Mouse (Mus musculus) lung, embryonic 16.5 days (tissue): ENCODE measurements at regions not wholly inside any gene's neighbourhood (a gene's known extent, or its start where the extent isn't known, plus 50 kb on each side); places are given as distances from the start of the nearest gene placed in this dataset.

Experiments used
- ATAC-seq: fragments of 200-750 bp; cut with Nextera tagmentation; 2 replicates; pipeline ENCODE4 v1.8.0; 2017; ENCODE audit warnings: low read depth, mild to moderate bottlenecking, moderate library complexity
- H3K27ac ChIP-seq: fragments of 300-500 bp; sonication (generic); 2 replicates; pipeline ENCODE4 v1.5.1; 2014; ENCODE audit warnings: mild to moderate bottlenecking, control low read depth, low read length
- H3K27me3 ChIP-seq: fragments of 300-500 bp; sonication (generic); 2 replicates; pipeline ENCODE4 v1.6.1; 2014; ENCODE audit warnings: low read depth, low read length, mixed read lengths; ENCODE audit not compliant: control insufficient read depth, insufficient read depth
- H3K36me3 ChIP-seq: fragments of 300-500 bp; sonication (generic); 2 replicates; pipeline ENCODE4 v1.6.1; 2014; ENCODE audit warnings: low read length; ENCODE audit not compliant: control insufficient read depth, insufficient read depth
- H3K4me1 ChIP-seq: fragments of 300-500 bp; sonication (generic); replicated peaks from 2 replicates; pipeline ENCODE4 v1.6.1; 2014; ENCODE audit warnings: low read length, mixed read lengths; ENCODE audit not compliant: control insufficient read depth, insufficient read depth
- H3K4me2 ChIP-seq: fragments of 300-500 bp; sonication (generic); 2 replicates; pipeline ENCODE4 v1.6.1; 2014; ENCODE audit warnings: low read depth, low read length, control low read depth
- H3K4me3 ChIP-seq: fragments of 300-500 bp; sonication (generic); 2 replicates; pipeline ENCODE4 v1.5.1; 2014; ENCODE audit warnings: mild to moderate bottlenecking, low read length, control low read depth
- H3K9ac ChIP-seq: fragments of 300-500 bp; sonication (generic); 2 replicates; pipeline ENCODE4 v1.6.1; 2014; ENCODE audit warnings: low read length, control low read depth
- H3K9me3 ChIP-seq: fragments of 300-500 bp; sonication (generic); 2 replicates; pipeline ENCODE4 v1.6.1; 2016; ENCODE audit warnings: low read length; ENCODE audit not compliant: control insufficient read depth
- WGBS: fragments of 180-500 bp; shearing (Covaris S2); extraction: QIAGEN DNeasy Blood & Tissue Kit; methylation state at CpG from one replicate; pipeline ENCODE4 v1.1.7; 2014; 5-methylcytosine and 5-hydroxymethylcytosine counted together

DNA sequence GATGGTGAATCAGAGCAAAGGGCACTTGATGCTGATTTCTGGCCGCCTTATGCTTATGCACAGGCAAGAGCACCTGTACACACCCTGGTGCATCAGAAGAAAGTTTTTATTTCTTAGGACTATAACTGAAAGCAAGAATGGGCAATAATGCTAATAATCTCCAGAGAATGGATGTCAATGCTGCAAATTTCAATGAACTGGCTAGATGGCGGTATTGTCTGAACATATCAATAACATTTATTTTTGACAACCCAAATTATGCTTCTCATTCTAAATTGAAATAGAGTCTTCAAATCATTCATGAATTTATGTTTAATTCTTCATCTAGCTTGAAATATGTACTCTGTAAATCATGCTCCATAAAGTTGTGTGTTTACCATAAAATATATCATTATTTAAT lies 399.0 kb downstream of the Flrt2 start:
- Histone ChIP-seq H3K4me3 (no peak overlapping the region), H3K9me3 (no peaks in the 10 kb centered on the region), H3K9ac (no peak overlapping the region), H3K27me3 (no peaks in the 10 kb centered on the region), H3K36me3 (no peaks in the 10 kb centered on the region), H3K27ac (no peak overlapping the region), H3K4me1 (no peaks in the 10 kb centered on the region), H3K4me2 (no peak overlapping the region)
- 93% methylated on average over 2 of the region's 2 CpGs for WGBS
- no peak for ATAC-seq

DNA sequence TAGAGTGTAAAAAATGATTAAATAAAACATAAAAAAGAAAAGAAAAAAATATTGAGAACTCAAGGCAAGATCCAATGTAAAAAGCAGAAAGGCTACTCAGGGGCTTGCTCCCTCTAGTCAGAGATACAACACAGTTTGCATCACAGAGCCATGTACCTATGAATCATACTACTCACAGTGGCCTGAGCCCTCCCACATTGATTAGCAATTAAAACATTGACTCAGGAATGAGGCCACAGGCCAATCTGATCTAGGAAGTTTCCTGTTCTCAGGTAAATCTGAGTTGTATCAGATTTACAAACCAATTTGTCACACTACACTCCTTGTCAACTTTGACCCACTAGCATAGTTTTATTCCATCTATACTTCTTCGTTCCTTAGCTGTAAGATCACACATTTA lies 414.2 kb downstream of the Flrt2 start:
- Histone ChIP-seq H3K36me3 (no peaks in the 10 kb centered on the region), H3K27ac (no peak overlapping the region), H3K4me2 (no peak overlapping the region), H3K9me3 (no peaks in the 10 kb centered on the region), H3K4me1 (no peaks in the 10 kb centered on the region), H3K4me3 (no peak overlapping the region), H3K27me3 (no peaks in the 10 kb centered on the region), H3K9ac (no peak overlapping the region)
- no peak for ATAC-seq
- 73% methylated on average over 1 of the region's 1 CpGs for WGBS

DNA sequence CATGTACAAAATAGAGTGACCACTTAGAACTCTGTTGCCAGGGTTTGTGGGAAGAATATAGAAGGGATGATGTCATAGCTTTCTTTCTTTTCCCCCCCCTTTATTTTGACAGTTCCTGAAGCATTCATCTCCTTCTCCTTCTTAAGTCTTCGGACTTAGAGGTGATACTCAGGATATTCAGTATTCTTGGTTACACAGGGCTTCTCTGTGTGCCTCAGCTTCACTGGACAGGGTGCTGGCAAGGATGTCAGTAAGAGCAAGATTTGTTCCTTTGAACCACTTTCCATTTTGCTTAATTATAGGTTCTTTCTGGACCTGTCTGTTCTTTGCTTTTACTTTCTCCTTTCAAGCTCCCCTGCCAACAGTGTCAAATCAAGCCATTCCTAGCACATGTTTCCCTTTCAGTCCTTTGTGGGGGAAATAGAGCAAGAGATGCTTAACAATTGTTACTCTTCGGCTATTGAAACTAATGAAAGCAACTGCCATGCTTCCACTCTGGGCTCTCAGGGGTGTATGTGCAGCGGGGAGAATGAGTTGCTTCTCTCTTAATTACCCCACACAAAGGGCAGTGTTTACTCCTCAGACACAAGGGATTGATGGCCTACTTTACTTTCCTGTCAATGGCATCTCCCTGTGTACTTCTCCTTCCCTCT lies 422.8 kb downstream of the Flrt2 start:
- Histone ChIP-seq H3K27me3 (no peaks in the 10 kb centered on the region), H3K36me3 (no peaks in the 10 kb centered on the region), H3K9ac (no peak overlapping the region), H3K9me3 (no peaks in the 10 kb centered on the region), H3K4me2 (no peak overlapping the region), H3K27ac (no peak overlapping the region), H3K4me3 (no peak overlapping the region), H3K4me1 (no peaks in the 10 kb centered on the region)
- ATAC-seq, result no peak
- 57% methylated on average over 3 of the region's 3 CpGs for WGBS

DNA sequence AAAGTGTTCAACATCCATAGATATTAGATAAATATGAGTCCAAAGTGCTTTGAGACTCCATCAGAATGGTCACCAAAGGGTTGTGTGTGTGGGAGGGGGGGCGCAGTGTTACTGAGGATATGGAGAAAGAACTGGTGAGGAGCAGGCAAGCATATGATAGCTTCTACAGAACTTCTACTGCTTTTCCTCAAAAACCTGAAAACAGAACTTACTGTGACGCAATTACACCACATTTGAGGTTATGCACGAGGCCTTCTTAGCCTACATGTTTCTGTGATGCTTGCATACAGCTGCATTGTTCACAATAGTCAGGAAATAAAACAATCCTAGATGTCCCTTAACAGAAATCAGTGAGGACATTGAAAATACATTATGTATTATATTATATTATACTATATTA lies 425.5 kb downstream of the Flrt2 start:
- Histone ChIP-seq H3K9ac (no peak overlapping the region), H3K27me3 (no peaks in the 10 kb centered on the region), H3K36me3 (no peaks in the 10 kb centered on the region), H3K4me3 (no peak overlapping the region), H3K9me3 (no peaks in the 10 kb centered on the region), H3K4me2 (no peak overlapping the region), H3K4me1 (no peaks in the 10 kb centered on the region), H3K27ac (no peak overlapping the region)
- WGBS, result 84% methylated on average over 3 of the region's 3 CpGs
- no peak for ATAC-seq

DNA sequence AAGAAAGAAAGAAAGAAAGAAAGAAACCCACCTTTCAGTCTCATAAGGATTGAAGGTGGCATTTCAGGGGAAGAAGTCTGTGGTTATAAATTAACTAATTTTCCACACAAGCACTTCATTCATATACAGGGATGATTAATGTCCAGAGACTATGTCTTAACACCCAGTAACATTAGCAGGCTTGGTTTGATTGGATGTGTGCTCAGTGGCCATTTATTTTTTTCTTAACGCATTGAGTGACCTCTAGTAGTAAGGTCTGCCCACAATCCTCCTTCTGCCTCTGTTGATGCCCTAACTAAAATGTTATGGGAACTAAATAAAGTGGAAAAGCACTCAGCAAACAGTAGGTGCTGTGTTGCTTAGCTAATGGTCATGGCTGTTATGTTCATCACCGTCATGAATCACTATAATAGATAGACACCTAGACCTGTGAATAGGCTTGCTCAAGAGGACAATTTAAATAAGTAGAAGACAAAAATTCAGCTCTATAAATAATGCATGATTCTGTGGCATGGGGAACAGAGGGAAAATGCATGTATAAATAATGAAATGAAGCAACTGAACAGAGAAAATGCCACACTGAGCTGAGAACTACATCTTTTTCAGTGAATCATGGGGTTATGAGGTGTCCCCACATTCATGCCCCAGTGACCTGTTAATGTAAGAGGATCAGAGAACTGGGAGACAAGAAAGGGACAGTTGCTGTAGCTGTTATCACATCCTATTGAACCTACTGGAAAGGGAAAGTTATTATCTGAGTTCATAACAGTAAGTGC lies 432.3 kb downstream of the Flrt2 start:
- Histone ChIP-seq H3K4me1 (no peaks in the 10 kb centered on the region), H3K4me3 (no peak overlapping the region), H3K27ac (no peak overlapping the region), H3K27me3 (no peaks in the 10 kb centered on the region), H3K9ac (no peak overlapping the region), H3K36me3 (no peaks in the 10 kb centered on the region), H3K4me2 (no peak overlapping the region), H3K9me3 (no peaks in the 10 kb centered on the region)
- WGBS, result 88% methylated on average over 2 of the region's 2 CpGs
- ATAC-seq, result no peak

DNA sequence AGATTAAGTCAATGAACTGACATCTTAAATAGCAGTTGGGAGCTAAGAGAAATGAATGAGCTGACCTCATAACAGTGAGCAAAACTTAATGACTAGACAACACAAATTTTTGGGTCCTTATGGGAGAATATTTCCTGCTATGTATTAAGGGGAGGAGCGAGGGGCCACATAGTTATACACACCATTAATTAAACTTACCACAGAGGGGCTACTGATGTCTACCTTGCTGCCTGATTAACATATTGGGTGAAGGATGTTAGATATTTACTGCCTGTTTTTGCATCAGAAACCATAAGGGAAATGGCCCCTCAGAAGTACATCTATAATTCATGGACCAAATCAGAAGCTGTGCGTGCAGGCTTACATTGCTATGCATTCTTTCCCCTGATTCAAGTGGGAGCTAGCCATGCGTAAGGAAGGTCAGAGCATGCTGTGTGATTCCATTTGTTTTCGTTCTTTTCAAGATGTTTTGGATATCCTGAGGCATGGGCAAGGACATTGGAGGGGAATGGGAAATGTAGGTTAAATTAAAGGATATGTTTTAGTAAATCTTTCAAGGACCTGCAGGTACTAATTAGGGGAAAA lies 437.9 kb downstream of the Flrt2 start:
- Histone ChIP-seq H3K27ac (no peak overlapping the region), H3K9me3 (no peaks in the 10 kb centered on the region), H3K27me3 (no peaks in the 10 kb centered on the region), H3K4me3 (no peak overlapping the region), H3K4me2 (no peak overlapping the region), H3K9ac (no peak overlapping the region), H3K36me3 (no peaks in the 10 kb centered on the region), H3K4me1 (no peaks in the 10 kb centered on the region)
- ATAC-seq, result no peak
- WGBS, result 86% methylated on average over 4 of the region's 4 CpGs

DNA sequence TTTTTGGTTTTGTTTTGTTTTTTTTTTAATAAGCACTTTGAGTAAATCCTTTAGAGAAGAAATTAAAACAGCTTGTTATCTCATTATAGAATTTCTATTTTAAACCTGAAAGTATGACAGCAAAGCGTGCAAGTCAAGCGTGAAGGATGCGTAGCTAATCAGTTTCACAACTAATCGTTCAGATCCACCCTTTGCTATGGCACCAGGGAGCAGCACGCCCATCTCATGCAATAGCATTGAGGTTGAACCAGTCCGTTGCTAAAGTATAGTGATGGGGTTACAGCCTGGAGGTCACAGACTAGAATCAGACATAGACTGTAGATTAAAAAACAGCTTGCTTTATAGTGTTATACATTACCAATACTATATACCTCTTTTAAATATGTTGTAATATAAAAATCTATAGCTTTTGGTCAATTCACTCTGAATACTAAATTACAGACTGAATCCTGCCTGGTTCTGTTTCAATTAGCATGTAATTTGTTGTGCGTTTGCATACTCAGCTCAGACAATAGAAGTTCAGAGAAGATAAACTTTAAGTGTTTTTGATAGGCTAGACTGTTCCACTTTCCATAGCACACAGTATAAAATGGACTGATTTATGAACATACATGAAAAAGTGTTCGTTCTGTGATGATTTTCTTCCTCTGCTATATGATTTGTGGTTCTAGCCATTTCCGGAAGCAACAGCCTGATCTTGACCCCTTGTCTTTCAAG lies 438.9 kb downstream of the Flrt2 start:
- no peak for ATAC-seq
- Histone ChIP-seq H3K9ac (no peak overlapping the region), H3K27me3 (no peaks in the 10 kb centered on the region), H3K9me3 (no peaks in the 10 kb centered on the region), H3K4me1 (no peaks in the 10 kb centered on the region), H3K27ac (no peak overlapping the region), H3K36me3 (no peaks in the 10 kb centered on the region), H3K4me2 (no peak overlapping the region), H3K4me3 (no peak overlapping the region)
- WGBS, result 82% methylated on average over 9 of the region's 9 CpGs

DNA sequence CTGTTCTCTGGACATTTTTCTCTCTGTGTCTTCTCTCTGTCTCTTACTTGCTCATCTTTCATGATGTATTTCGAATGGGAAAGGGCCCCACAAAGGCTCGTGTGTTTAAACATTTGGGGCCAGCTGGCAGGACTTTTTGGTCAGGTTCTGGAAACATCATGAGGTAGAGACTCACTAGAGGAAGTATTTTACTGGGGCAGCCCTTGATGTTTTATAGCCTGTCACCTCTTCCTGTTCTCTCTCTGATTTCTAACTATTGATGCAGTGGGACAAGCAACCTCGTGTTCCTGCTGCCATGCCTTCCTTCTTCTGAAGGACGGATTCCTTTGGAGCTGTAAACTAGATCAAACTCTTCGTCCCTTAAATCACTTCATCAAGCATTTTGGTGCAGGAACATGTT lies 442.1 kb downstream of the Flrt2 start:
- no peaks in the 10 kb centered on the region for H3K27me3 ChIP-seq
- ATAC-seq, result no peak
- no peak overlapping the region for H3K9ac ChIP-seq
- 47% methylated on average over 5 of the region's 5 CpGs for WGBS
- no peak overlapping the region for H3K4me2 ChIP-seq
- no peaks in the 10 kb centered on the region for H3K4me1 ChIP-seq
- H3K27ac ChIP-seq, result no peak overlapping the region
- H3K4me3 ChIP-seq, result no peak overlapping the region
- no peaks in the 10 kb centered on the region for H3K36me3 ChIP-seq
- H3K9me3 ChIP-seq, result no peaks in the 10 kb centered on the region

DNA sequence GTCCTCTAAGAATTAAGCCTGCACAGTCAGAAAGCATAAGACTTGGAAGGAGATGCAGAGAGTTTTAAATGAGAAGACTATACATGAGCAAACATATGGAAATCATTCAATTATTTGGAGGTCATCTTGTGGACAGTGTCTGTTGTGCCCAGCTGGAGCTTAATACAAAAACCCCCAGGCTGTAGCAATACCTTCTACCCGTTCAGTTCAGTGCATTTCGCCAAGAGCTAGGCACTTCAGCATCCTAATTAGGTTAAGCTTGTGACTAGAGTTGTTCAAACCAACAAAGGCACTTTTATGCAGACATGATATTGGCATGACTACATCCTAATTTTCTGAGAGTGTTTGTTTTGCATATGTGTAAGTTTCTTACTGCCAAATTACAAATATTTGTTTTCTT lies 449.7 kb downstream of the Flrt2 start:
- no peaks in the 10 kb centered on the region for H3K4me1 ChIP-seq
- H3K27me3 ChIP-seq, result no peaks in the 10 kb centered on the region
- no peaks in the 10 kb centered on the region for H3K36me3 ChIP-seq
- no peak overlapping the region for H3K9ac ChIP-seq
- ATAC-seq, result no peak
- WGBS, result 84% methylated on average over 2 of the region's 2 CpGs
- H3K4me2 ChIP-seq, result no peak overlapping the region
- H3K27ac ChIP-seq, result no peak overlapping the region
- no peak overlapping the region for H3K4me3 ChIP-seq
- H3K9me3 ChIP-seq, result no peaks in the 10 kb centered on the region
